Mouse (Mus musculus): ENCODE measurements around the gene Fam89a.

DNA sequence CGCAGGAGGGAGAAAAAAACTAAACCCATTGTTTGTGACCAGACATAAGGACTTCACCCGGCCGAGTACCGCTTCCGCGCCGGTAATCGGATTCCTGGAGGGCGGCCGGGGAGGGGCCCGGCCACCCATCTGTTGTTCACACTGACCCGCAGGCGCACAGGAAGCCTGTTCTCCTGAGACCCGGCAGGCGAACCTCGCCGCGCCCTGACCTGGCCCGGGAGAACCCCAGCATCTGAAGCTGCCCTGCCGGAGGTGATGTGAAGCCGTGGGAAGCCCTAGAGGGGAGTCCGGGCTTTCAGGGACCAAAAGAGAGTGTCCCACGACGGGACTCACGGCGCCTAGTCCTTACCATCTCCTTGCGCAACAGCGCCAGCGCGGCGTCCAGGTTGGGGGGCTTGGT lies 441 bp downstream of the Fam89a start:
- TF ChIP-seq CTCF (IDR thresholded peaks at IDR 0.05; ENCODE audit: low read depth) (no peak), EP300 (IDR thresholded peaks at IDR 0.05; ENCODE audit: low read depth) (no peak)
